Mouse (Mus musculus): ENCODE measurements around the gene Spag5. TPM values are rescaled to one million over a fixed set of nuclear protein-coding genes. Genes with fewer than 3 reads are reported as not detected.

Gene Spag5
- polyA plus RNA-seq, 1 experiment, result 7.5 TPM

GRCm38 (mm10) chr11:78322860-78323259 lies 21.5 kb downstream of the Spag5 start, which contains the start of gene Aldoc:
Gene Aldoc, plus strand, starts transcription at chr11:78322968.
- H3K27me3 ChIP-seq (ENCODE audit: control insufficient read depth, insufficient read depth, low read length), result no peaks in the 10 kb centered on the region
- H3K4me1 ChIP-seq (ENCODE audit: control insufficient read depth, insufficient read depth, insufficient read length, low read length), result peaks cover 6% of the 10 kb centered on the region; the same call in 1 of the 2 replicates
- peak; percentile 79 for TF ChIP-seq POLR2A (IDR thresholded peaks at IDR 0.05; ENCODE audit: low read depth, low read length)
- TF ChIP-seq CTCF (IDR thresholded peaks at IDR 0.05; ENCODE audit: extremely low read depth, insufficient read length, insufficient replicate concordance, low read depth, low read length), result no peak
- H3K4me3 ChIP-seq (ENCODE audit: low read depth, low read length), result peak within 1 kb of the TSS; percentile 50
- peaks cover 6% of the 10 kb centered on the region for H3K36me3 ChIP-seq (ENCODE audit: control insufficient read depth, insufficient read depth, low read length)
- 4% methylated on average over 15 of the region's 15 CpGs for WGBS
- peak within 1 kb of the TSS; percentile 19; the same call in 1 of the 2 replicates for H3K27ac ChIP-seq (ENCODE audit: insufficient read depth, low read depth, low read length)

DNA sequence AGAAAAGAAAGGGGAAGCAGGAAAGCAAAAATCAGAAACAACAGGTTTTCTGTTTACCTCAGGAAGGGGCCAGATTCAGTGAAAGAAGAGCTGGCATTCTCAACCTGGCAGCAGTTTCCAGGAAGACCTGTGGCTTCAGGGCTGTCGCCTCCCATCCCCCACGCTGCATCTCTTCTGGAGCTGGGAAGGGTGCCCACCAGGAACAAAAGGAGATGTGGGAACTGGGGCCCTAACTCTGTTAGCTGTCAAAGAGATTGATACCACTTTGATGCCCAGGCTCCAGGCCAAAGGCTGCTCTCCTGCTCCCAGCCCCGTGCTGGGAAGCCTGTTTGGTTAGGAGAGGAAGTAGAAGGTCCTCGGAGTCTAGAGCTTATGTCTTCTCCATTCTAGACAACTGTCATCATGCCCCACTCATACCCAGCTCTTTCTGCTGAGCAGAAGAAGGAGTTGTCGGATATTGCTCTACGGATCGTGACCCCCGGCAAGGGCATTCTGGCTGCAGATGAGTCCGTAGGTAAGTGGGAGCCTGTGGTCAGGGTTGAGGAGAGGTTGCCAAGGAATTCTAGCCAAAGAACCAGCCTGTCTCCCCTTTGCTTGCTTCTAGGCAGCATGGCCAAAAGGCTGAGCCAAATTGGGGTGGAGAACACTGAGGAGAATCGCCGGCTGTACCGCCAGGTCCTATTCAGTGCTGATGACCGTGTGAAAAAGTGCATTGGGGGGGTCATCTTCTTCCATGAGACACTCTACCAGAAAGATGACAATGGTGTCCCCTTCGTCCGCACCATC lies 22.9 kb downstream of the Spag5 start:
- H3K4me1 ChIP-seq (ENCODE audit: control insufficient read depth, insufficient read depth, insufficient read length, low read length), result peaks cover 6% of the 10 kb centered on the region; the same call in 1 of the 2 replicates
- H3K4me3 ChIP-seq (ENCODE audit: low read depth, low read length), result no peak overlapping the region
- no peak for TF ChIP-seq CTCF (IDR thresholded peaks at IDR 0.05; ENCODE audit: extremely low read depth, insufficient read length, insufficient replicate concordance, low read depth, low read length)
- TF ChIP-seq POLR2A (IDR thresholded peaks at IDR 0.05; ENCODE audit: low read depth, low read length), result no peak
- peaks cover 6% of the 10 kb centered on the region for H3K36me3 ChIP-seq (ENCODE audit: control insufficient read depth, insufficient read depth, low read length)
- H3K27me3 ChIP-seq (ENCODE audit: control insufficient read depth, insufficient read depth, low read length), result no peaks in the 10 kb centered on the region
- no peak overlapping the region for H3K27ac ChIP-seq (ENCODE audit: insufficient read depth, low read depth, low read length)
- WGBS, result 86% methylated on average over 15 of the region's 15 CpGs

- no peak for TF ChIP-seq CTCF (IDR thresholded peaks at IDR 0.05; ENCODE audit: extremely low read depth, insufficient read length, insufficient replicate concordance, low read depth, low read length)
- TF ChIP-seq POLR2A (IDR thresholded peaks at IDR 0.05; ENCODE audit: low read depth, low read length), result no peak
- Histone ChIP-seq H3K4me1 (ENCODE audit: control insufficient read depth, insufficient read depth, insufficient read length, low read length) (peaks cover 6% of the 10 kb centered on the region; the same call in 1 of the 2 replicates), H3K36me3 (ENCODE audit: control insufficient read depth, insufficient read depth, low read length) (peaks cover 4% of the 10 kb centered on the region), H3K27ac (ENCODE audit: insufficient read depth, low read depth, low read length) (no peak overlapping the region), H3K4me3 (ENCODE audit: low read depth, low read length) (no peak overlapping the region), H3K27me3 (ENCODE audit: control insufficient read depth, insufficient read depth, low read length) (no peaks in the 10 kb centered on the region)
- WGBS, result 92% methylated on average over 12 of the region's 12 CpGs
Observed at GRCm38 (mm10) chr11:78324965-78325364, 23.6 kb downstream of the Spag5 start.

DNA sequence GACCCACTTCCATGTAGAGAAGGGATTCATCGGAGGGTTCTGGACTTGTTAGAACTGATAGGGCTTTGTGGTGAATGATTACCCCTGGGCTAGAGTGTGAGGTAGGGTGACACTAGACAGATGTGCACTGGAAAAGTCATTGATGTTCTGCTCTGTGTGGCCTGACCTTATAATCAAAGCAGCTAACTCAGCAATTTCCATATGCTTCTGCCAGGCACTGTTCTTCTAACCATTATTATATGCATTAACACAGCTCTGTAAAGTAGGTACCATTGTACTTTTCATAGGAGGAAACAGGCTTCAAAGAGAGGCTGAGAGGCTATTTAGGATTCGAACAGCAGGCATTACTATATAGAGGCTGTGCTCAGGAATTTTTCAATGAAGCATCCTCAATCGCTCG lies 25.9 kb downstream of the Spag5 start:
- Histone ChIP-seq H3K4me1 (ENCODE audit: control insufficient read depth, insufficient read depth, insufficient read length, low read length) (peaks cover 6% of the 10 kb centered on the region; the same call in 1 of the 2 replicates), H3K4me3 (ENCODE audit: low read depth, low read length) (no peak overlapping the region), H3K27ac (ENCODE audit: insufficient read depth, low read depth, low read length) (no peak overlapping the region), H3K27me3 (ENCODE audit: control insufficient read depth, insufficient read depth, low read length) (no peaks in the 10 kb centered on the region), H3K36me3 (ENCODE audit: control insufficient read depth, insufficient read depth, low read length) (no peaks in the 10 kb centered on the region)
- TF ChIP-seq POLR2A (IDR thresholded peaks at IDR 0.05; ENCODE audit: low read depth, low read length) (no peak), CTCF (IDR thresholded peaks at IDR 0.05; ENCODE audit: extremely low read depth, insufficient read length, insufficient replicate concordance, low read depth, low read length) (no peak)
- WGBS, result 94% methylated on average over 4 of the region's 4 CpGs

GRCm38 (mm10) chr11:78327634-78328511 lies 26.5 kb downstream of the Spag5 start, which contains the start of gene Pigs:
Gene Pigs, plus strand, starts transcription at chr11:78328415.
- TF ChIP-seq POLR2A (IDR thresholded peaks at IDR 0.05; ENCODE audit: low read depth, low read length) (peak; percentile 74; the same call in 1 of the 2 replicates), CTCF (IDR thresholded peaks at IDR 0.05; ENCODE audit: extremely low read depth, insufficient read length, insufficient replicate concordance, low read depth, low read length) (peak; percentile 28; the same call in 1 of the 2 replicates)
- H3K4me3 ChIP-seq (ENCODE audit: low read depth, low read length), result peak within 1 kb of the TSS; percentile 84
- 7% methylated on average over 37 of the region's 37 CpGs for WGBS
- peak within 1 kb of the TSS; percentile 67 for H3K27ac ChIP-seq (ENCODE audit: insufficient read depth, low read depth, low read length)
- no peaks in the 10 kb centered on the region for H3K36me3 ChIP-seq (ENCODE audit: control insufficient read depth, insufficient read depth, low read length)
- H3K4me1 ChIP-seq (ENCODE audit: control insufficient read depth, insufficient read depth, insufficient read length, low read length), result peaks cover 3% of the 10 kb centered on the region; the same call in 1 of the 2 replicates
- no peaks in the 10 kb centered on the region for H3K27me3 ChIP-seq (ENCODE audit: control insufficient read depth, insufficient read depth, low read length)

GRCm38 (mm10) chr11:78328512-78329056 lies 27.3 kb downstream of the Spag5 start:
- H3K4me3 ChIP-seq (ENCODE audit: low read depth, low read length), result peak overlapping the region; percentile 84
- H3K36me3 ChIP-seq (ENCODE audit: control insufficient read depth, insufficient read depth, low read length), result peaks cover 4% of the 10 kb centered on the region
- no peaks in the 10 kb centered on the region for H3K27me3 ChIP-seq (ENCODE audit: control insufficient read depth, insufficient read depth, low read length)
- peaks cover under 1% of the 10 kb centered on the region; the same call in 1 of the 2 replicates for H3K4me1 ChIP-seq (ENCODE audit: control insufficient read depth, insufficient read depth, insufficient read length, low read length)
- TF ChIP-seq POLR2A (IDR thresholded peaks at IDR 0.05; ENCODE audit: low read depth, low read length) (no peak), CTCF (IDR thresholded peaks at IDR 0.05; ENCODE audit: extremely low read depth, insufficient read length, insufficient replicate concordance, low read depth, low read length) (no peak)
- 1% methylated on average over 41 of the region's 41 CpGs for WGBS
- no peak overlapping the region for H3K27ac ChIP-seq (ENCODE audit: insufficient read depth, low read depth, low read length)

All from small intestine, adult 2 months (tissue).